Mouse (Mus musculus): ENCODE results near the gene Ttc23.

GRCm38 (mm10) chr7:67613795-67614463 is 33.3 kb upstream of the Ttc23 start:
- TF ChIP-seq CTCF (IDR thresholded peaks at IDR 0.05; ENCODE audit: low read depth, low read length) = no peak
- TF ChIP-seq TAL1 (conservative IDR thresholded peaks at IDR 0.05; ENCODE audit: low read depth, low read length) = no peak

Measured in G1E (cell line).